Mouse (Mus musculus): ENCODE results near the gene Actn2. TPM values are rescaled to one million over a fixed set of nuclear protein-coding genes. Genes with fewer than 3 reads are reported as not detected.

Actn2 gene
- total RNA-seq, 2 experiments from 2014 or later = 1,744 to 1,878 TPM

DNA sequence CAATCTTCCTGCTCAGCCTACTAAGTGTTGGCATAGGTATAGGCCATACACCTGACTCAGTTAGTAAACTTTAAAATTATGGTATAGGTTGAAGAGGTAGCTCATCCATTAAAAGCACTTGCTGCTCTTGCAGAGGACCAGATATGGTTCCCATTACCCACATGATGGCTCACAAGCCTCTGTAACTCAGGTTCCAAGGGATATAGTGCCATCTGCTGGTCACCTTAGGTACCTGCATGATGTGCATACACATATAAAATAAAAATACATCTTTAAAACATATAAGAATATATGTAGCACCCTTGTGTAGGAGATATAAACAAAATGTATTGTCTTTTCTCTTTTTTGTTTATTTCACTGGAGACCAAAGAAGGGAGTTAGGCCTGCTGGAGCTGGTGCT is 79.1 kb downstream of the Actn2 start:
- intact Hi-C loops (cut with DNase I) = no loop called here
- DNase-seq = no peak

DNA sequence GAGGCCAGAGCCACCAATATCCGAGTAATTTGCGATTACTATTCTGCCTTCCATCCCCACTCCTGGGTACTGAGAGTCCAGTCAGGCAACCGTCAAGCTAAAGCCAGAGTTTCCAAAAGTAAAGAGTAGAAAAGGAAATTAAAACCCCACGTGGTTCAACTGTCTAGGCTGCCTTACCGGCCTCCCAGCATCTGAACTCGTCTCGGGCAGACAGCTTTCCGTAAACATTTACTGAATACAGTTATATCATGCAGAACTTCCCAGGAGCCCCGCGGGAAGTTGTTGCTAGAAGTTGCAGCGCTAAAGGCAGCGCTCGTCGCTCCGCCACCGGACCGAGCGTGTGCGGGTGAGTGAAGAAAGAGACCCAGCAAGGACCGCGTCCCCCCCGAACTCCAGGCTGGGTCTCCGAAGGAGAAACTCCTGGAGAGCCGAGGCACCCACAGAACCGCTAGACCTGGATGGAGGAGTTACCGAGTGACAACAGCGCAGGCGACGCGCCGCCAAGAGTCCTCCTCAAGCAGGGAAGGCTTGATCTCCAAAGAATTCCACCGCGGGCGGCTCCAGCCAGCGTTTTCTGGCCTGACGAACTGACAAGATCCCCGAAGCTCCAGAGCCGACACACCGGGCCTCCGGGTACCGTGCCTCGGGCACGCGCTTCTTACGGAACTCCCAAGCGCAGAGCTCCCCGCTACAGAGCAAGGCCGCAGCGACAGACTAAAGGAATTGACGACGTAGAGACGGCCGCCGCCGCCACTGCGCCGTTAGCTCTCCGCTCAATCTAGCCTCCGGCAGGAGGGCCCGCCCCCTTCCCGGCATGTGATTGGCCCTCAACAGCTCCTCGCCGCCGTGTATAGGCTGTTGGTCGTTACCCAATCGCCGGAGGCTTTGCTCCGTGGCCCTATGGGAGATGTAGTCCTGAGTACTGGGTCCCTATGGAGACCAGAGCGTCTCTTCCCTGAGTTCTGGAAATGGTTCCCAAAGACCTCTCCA is 82.9 kb downstream of the Actn2 start, which contains the start of gene Mtr:
TSS of gene Mtr (minus strand) at position 723 of the 990 bp plus-strand sequence.
- peak; percentile 91 for DNase-seq
- intact Hi-C loops (cut with DNase I) = loop anchor here (5.0 kb wide), 2 partner anchors 135 to 310 kb away; partner anchors contain the start of gene Ero1lb

DNA sequence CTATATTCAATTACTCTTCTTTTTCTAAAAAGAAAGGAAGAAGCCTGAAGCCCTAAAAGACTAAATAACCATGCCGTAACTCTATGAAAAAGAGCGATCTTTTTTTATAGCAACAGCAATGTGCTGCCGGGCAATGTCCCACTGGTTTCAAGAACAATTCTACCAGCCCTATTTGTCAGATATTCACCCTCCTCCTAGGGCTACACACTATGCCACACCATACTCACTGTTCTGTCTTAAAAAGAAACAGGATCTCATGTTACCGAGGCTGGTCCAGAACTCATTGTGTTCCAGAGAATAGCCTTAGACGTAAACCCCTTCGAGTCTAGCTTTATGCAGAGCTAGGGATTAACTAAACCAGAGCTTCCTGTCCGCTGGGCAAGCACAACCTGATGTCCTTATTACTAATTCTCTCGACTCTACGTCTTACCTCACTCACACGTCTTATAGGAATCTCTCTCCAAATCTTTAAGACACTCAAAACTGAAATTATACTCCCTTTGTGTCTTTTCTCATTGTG is 83.6 kb downstream of the Actn2 start:
- intact Hi-C loops (cut with DNase I) = loop anchor here (5.0 kb wide), 2 partner anchors 135 to 310 kb away; partner anchors contain the start of gene Ero1lb
- DNase-seq = no peak

DNA sequence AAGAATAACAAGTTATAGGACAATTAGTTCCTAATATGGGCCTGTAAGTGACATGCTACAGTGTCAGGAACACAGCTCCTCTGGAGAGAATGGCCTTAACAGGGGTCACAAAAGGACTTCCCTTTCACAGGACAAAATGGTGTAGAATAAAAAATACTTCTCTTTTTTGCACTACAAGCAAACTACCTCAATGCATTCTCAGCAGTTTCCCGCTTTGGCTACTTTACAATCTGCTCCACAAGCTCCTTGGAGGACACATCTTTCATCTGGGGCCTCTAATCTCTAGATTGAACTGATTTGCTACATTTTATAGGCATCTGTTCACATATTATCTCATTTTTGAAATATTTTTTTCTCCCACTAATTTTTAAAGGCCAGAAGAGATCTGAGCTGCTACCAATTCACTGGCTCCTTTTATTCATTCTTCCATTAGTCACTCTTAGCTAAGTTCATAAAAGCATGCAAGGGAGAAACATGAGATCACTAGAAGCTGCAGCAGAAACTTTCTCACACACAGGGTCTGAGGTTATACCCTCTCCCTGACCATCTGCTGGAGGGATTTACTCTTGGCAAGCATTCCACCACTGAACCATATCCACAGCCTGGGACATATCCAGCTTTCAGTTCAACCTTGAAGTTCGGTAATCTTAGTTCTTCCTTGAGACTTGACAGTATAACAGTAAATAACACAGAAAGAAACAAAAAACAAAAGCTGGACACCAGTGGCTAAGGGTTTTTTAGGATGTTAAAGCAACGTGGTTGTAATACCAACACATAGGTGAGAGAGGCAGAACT is 84.5 kb downstream of the Actn2 start:
- DNase-seq = no peak
- intact Hi-C loops (cut with DNase I) = loop anchor here (5.0 kb wide), 2 partner anchors 136 to 311 kb away; partner anchors contain the start of gene Ero1lb

DNA sequence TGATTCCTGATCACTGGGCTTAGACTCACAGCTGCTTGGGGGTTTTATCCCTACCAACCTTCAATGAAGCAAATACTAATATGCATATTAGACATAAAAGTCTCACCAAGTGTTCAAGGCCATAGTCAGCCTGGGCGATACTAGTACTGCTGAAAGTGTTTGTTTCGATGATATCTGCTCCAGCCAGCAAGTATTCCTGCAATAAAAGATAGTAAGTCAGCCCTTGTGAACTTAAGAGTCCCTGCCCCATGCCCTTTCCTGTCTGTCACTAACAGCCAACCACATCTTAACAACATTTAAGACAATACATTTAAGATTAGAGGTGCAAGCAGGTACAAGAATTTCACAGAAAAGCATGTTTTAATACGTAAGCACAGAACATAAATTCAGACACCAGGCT is 90.1 kb downstream of the Actn2 start:
- intact Hi-C loops (cut with DNase I) = no loop called here
- DNase-seq = no peak

DNA sequence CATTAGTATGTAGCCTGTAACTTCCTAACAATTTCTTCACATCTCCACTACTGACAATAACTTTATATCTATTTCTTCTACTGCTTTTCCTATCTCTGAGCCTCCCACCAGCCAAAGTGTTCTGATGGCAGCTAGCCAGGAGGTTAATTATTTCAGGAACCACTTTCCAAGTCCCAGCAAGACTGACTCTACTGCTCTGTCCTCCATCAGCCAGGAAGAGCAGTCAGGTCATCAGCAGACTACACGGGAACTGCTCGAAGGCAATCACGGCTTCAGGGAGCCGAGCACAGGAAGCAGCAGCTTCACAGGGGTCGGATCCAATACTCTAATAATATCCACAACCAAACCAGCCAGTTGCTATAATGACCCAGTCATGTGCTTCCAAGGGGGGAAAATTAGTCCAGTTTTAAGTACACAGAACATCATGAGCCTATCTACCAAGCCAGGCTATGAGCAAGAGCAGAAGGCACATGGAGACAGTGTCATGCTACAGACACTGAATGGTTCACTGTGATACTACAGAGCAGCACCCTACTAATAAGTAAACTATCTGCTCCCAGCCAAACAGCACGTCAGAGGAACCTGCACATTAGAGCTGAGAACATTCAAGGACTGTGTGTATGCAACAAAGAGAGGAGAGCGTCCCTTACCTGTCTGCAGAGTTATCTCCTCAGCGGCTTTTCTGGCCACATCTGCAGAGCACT is 91.2 kb downstream of the Actn2 start:
- intact Hi-C loops (cut with DNase I) = no loop called here
- no peak for DNase-seq

- intact Hi-C loops (cut with DNase I) = no loop called here
Measured at GRCm38 (mm10) chr13:12245938-12246337, 94.6 kb downstream of the Actn2 start.

GRCm38 (mm10) chr13:12243991-12244390 is 96.6 kb downstream of the Actn2 start:
- peak; percentile 36 to 49 for DNase-seq
- intact Hi-C loops (cut with DNase I) = no loop called here

More at GRCm38 (mm10) chr13:12245938-12246337, 94.6 kb downstream of the Actn2 start:
- no peak for DNase-seq

DNA sequence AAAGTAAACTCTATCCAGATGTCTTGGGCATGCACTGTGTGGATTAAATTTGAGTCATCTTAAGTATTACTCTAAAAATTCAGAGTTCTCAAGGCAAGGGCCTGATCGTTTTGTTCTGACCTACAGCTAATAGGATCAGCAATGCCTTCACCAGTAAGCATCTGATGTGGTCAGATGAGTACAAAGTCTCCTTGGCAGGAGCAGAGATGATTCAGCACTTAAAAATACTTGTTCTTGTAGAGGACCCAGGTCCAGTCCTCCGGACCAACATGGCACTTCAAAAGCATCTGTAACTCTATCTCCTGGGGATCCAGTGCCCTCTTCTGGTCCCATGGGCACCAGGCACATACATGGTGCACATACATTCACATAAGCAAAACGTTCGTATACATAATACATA is 108.4 kb downstream of the Actn2 start:
- no peak for DNase-seq
- intact Hi-C loops (cut with DNase I) = no loop called here

- no peak for DNase-seq
- intact Hi-C loops (cut with DNase I) = no loop called here
Measured at GRCm38 (mm10) chr13:12228248-12228647, 112.3 kb downstream of the Actn2 start.

DNA sequence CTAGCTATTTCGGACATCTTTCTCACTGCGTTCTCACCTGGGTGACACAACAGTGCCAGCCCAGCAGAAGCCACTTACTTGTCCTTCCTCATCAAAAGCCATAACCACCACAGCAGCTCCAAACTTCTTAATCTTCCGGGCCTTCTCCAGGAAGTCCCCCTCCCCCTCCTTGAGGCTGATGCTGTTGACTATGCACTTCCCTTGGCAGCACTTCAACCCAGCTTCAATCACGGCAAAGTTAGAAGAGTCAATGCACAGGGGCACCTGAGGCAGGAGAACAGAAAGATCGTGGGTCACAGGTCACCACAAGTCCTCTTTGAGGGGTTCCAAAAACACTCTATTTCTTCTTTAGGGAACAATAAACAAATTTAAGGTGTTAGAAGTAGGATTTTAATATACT is 113.0 kb downstream of the Actn2 start:
- DNase-seq = no peak
- intact Hi-C loops (cut with DNase I) = no loop called here

Other genes with a start within 250 kb of the Actn2 start
- gene Ryr2, start 233.8 kb downstream of the Actn2 start, total RNA-seq (2021) = 1,000 to 10,000 TPM in 1 of 2 experiments, 100 to 1,000 TPM in 1; 988 to 1,013 TPM
- 100 to 1,000 TPM in 1 of 2 experiments, 10 to 100 TPM in 1; 59.9 to 102 TPM for gene Mtr, start 82.6 kb downstream of the Actn2 start, total RNA-seq (2021)
- gene Heatr1, start 54.3 kb upstream of the Actn2 start, total RNA-seq (2021) = 10 to 100 TPM; 14.3 to 15.2 TPM
- gene Lgals8, start 124.2 kb upstream of the Actn2 start, total RNA-seq (2021) = 10 to 100 TPM; 39.4 to 42.8 TPM
- under 1 TPM in 1 of 2 experiments, not detected in 1; 0.05 TPM for gene Edaradd, start 179.7 kb upstream of the Actn2 start, total RNA-seq (2021)
- gene Ero1lb, start 225.1 kb upstream of the Actn2 start, total RNA-seq (2021) = 1 to 10 TPM; 2.6 to 2.7 TPM

All from heart, postnatal 36 days (tissue).